Mouse (Mus musculus): ENCODE data around the gene B3gnt2. TPM values are rescaled to one million over a fixed set of nuclear protein-coding genes. Genes with fewer than 3 reads are reported as not detected.

Gene B3gnt2
- total and polyA plus RNA-seq, 3 experiments: 36.8 to 66.4 TPM; not detected in 1

DNA sequence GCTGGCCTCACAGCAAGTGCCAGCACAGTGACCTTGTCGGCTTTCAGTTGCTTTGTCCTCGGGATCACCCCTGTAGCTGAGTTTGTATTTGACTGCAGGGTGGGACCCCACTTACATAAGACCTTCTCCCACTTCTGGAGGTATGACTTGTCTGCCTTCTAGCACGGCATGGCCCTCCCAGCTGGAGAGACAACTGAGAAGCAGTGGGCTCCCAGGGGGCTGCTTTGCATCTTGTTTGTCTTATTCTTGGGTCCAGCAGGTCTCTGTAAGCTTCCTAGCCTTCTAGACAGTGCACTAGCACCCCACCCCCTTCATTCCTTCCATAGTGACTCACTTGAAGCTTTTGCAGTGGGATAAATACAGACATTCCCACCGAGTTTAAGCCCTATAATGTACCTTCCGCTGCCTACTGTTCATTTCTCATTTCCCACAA, 30.6 kb downstream of the B3gnt2 start:
- H3K9me3 ChIP-seq (replicated peaks; ENCODE audit: insufficient read depth, low read length): no peaks in the 10 kb centered on the region
- H3K9ac ChIP-seq (ENCODE audit: control insufficient read depth, low read depth, low read length, poor library complexity, severe bottlenecking): no peak overlapping the region
- no peak overlapping the region for H3K4me3 ChIP-seq (ENCODE audit: control insufficient read depth in 1 of 2, insufficient read depth in 1 of 2, low read depth in 2 of 2, low read length in 2 of 2)
- TF ChIP-seq MAX (IDR thresholded peaks at IDR 0.05; ENCODE audit: low read length): no peak
- TF ChIP-seq ZMIZ1 (IDR thresholded peaks at IDR 0.05; ENCODE audit: low read depth, low read length): 0 out of 2 replicates have a peak, but pooled peaks have one; percentile 9
- H3K4me1 ChIP-seq (ENCODE audit: control insufficient read depth in 1 of 2, insufficient read depth in 2 of 2, low read length in 2 of 2): no peaks in the 10 kb centered on the region
- H3K79me2 ChIP-seq (ENCODE audit: control insufficient read depth, insufficient read depth, low read length, poor library complexity): no peaks in the 10 kb centered on the region
- no peaks in the 10 kb centered on the region for H3K27me3 ChIP-seq (ENCODE audit: control insufficient read depth in 1 of 2, insufficient read depth in 2 of 2, low read length in 2 of 2)
- H3K36me3 ChIP-seq (ENCODE audit: control insufficient read depth in 1 of 2, insufficient read depth in 2 of 2, low read length in 2 of 2): peaks cover 0 to 4% of the 10 kb centered on the region in 2 experiments; a peak in 3 of 4 replicates
- H3K27ac ChIP-seq (ENCODE audit: control insufficient read depth, low read depth, low read length): no peak overlapping the region
- DNase-seq (ENCODE audit: low read depth, low spot score): no peak

DNA sequence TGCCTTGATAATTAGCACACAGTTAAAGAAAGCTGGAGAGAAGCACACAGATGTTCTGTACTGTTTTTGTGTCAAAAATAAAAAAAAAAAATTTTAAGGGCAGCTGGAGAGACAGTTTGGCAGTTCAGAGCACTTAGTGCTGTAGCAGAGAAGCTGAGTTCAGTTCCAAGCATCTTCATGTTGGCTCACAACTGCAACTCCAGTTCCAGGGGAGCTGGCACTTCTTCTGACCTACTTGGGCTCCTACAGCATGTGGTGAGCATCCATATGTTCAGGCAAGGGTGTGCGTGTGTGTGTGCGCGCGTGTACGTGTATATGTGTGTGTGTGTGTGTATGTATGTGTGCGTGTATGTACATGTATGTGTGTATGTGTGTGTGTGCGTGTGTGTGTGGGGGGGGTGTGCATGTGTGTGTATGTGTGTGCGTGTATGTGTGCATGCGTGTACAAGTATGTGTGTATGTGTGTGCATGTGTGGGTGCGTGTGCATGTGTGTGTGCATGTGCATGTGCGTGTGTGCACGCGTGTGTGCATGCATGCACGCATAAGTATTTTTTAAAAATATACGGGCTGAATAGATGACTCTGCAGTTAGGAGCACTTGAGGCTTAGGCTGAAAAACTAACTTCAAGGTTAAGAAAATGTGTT, 31.7 kb downstream of the B3gnt2 start:
- Histone ChIP-seq H3K4me1 (ENCODE audit: control insufficient read depth in 1 of 2, insufficient read depth in 2 of 2, low read length in 2 of 2) (no peaks in the 10 kb centered on the region), H3K4me3 (ENCODE audit: control insufficient read depth in 1 of 2, insufficient read depth in 1 of 2, low read depth in 2 of 2, low read length in 2 of 2) (no peak overlapping the region), H3K36me3 (ENCODE audit: control insufficient read depth in 1 of 2, insufficient read depth in 2 of 2, low read length in 2 of 2) (peaks cover 0 to 3% of the 10 kb centered on the region in 2 experiments; a peak in 2 of 4 replicates), H3K9me3 (replicated peaks; ENCODE audit: insufficient read depth, low read length) (no peaks in the 10 kb centered on the region), H3K9ac (ENCODE audit: control insufficient read depth, low read depth, low read length, poor library complexity, severe bottlenecking) (no peak overlapping the region), H3K27ac (ENCODE audit: control insufficient read depth, low read depth, low read length) (no peak overlapping the region), H3K79me2 (ENCODE audit: control insufficient read depth, insufficient read depth, low read length, poor library complexity) (no peaks in the 10 kb centered on the region), H3K27me3 (ENCODE audit: control insufficient read depth in 1 of 2, insufficient read depth in 2 of 2, low read length in 2 of 2) (no peaks in the 10 kb centered on the region)
- TF ChIP-seq POLR2AphosphoS2 (IDR thresholded peaks at IDR 0.05; ENCODE audit: low read length) (no peak), POLR2AphosphoS5 (IDR thresholded peaks at IDR 0.05; ENCODE audit: borderline replicate concordance, low read depth, low read length) (peak; percentile 50; the same call in 1 of the 2 replicates)
- no peak for DNase-seq (ENCODE audit: low read depth, low spot score)

DNA sequence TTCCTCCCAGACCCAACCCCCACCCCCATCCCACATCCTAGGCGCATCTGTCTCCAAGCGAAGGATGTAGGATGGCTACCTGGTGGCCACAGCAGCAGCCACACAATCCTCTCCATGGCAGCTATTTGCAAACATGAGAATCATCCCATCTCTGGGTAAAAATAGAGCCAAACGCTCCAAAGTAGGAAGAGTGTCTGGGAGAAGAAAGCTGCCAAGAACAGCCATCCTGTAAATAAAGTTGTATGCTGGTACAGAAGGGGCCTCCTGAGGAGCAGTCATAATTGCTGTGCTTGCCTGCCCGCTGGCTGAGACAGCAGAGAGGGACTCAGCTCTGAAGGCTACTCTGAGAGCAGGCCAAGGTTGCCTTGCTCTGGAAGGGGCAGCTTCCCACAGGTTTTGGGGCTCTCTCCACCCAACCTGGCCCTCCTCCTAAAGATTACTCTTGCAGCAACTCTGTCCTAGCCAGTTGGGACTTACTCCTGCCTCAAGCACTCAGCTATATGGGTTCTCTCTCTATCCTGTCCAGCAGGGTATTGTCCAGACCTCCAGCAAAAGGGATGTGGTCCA, 33.2 kb downstream of the B3gnt2 start:
- Histone ChIP-seq H3K9me3 (replicated peaks; ENCODE audit: insufficient read depth, low read length) (no peaks in the 10 kb centered on the region), H3K36me3 (ENCODE audit: control insufficient read depth in 1 of 2, insufficient read depth in 2 of 2, low read length in 2 of 2) (no peaks in the 10 kb centered on the region), H3K27me3 (ENCODE audit: control insufficient read depth in 1 of 2, insufficient read depth in 2 of 2, low read length in 2 of 2) (no peaks in the 10 kb centered on the region), H3K4me1 (ENCODE audit: control insufficient read depth in 1 of 2, insufficient read depth in 2 of 2, low read length in 2 of 2) (no peaks in the 10 kb centered on the region), H3K4me3 (ENCODE audit: control insufficient read depth in 1 of 2, insufficient read depth in 1 of 2, low read depth in 2 of 2, low read length in 2 of 2) (no peak overlapping the region), H3K27ac (ENCODE audit: control insufficient read depth, low read depth, low read length) (no peak overlapping the region), H3K79me2 (ENCODE audit: control insufficient read depth, insufficient read depth, low read length, poor library complexity) (no peaks in the 10 kb centered on the region), H3K9ac (ENCODE audit: control insufficient read depth, low read depth, low read length, poor library complexity, severe bottlenecking) (no peak overlapping the region)
- DNase-seq (ENCODE audit: low read depth, low spot score): no peak
- TF ChIP-seq NRF1 (IDR thresholded peaks at IDR 0.05; ENCODE audit: insufficient read depth, low read depth, low read length, poor library complexity, severe bottlenecking) (no peak), TBP (IDR thresholded peaks at IDR 0.05; ENCODE audit: low read depth, low read length) (no peak), KAT2A (conservative IDR thresholded peaks at IDR 0.05; ENCODE audit: low read depth, low read length) (no peak), BHLHE40 (IDR thresholded peaks at IDR 0.05; ENCODE audit: borderline replicate concordance, low read depth, low read length) (no peak), ETS1 (IDR thresholded peaks at IDR 0.05; ENCODE audit: low read depth, low read length) (no peak), POLR2AphosphoS2 (IDR thresholded peaks at IDR 0.05; ENCODE audit: low read length) (no peak), TCF12 (IDR thresholded peaks at IDR 0.05; ENCODE audit: low read depth, low read length) (no peak), MAZ (IDR thresholded peaks at IDR 0.05; ENCODE audit: low read depth, low read length) (no peak)
